Mouse (Mus musculus): Measurements from ENCODE around the gene Nf1.

The Nf1 gene

DNA sequence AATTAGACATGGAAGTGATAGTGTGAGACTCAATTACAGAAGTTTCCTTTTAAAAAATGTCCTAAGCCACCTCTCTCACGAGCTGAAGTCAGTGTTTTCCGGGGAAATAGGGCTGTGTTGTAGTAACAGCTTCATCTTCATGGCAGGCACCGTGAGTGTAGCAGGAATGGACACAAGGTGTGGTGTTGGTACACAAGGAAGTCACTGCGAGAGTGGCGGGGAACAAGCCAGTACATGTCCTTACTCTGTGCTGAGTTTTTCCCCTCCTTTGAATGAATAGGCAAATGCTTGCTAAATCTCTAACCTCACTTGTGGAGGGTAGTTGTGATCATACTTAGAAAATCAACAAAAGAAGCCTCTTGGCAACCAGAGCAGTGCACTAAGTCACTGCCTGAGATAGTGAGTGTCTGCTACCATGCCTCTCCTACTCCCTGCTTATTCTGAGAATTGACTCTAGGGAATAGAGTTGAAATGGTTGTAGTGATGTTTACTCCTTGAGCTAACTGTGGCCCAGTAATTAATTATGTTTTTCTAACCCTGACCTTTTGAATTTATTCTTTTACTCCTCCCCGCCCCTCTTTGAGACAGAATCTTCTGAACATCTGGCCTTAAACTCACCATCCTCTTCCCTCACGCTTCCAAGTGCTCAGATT, 144.5 kb downstream of the Nf1 start:
- DNase-seq = no peak

DNA sequence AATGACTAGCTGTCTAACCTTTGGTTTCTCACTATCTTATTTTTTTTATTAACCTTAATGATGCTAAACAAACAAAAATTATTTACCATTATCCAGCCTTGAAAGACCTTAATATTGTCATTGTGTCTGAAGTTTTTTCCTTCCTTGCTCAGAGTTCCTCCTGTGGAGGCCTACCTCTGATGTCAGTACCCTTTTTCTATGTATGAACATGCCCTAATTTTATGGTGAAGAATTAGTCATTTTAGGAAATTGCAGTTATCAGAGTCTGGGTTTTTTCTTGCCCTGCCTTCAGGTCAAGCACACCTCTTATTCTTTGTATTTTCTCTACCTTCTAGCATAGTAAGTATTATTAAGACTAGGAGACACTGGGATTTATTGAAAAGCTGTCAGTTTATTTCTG, 145.2 kb downstream of the Nf1 start:
- no peak for DNase-seq

DNA sequence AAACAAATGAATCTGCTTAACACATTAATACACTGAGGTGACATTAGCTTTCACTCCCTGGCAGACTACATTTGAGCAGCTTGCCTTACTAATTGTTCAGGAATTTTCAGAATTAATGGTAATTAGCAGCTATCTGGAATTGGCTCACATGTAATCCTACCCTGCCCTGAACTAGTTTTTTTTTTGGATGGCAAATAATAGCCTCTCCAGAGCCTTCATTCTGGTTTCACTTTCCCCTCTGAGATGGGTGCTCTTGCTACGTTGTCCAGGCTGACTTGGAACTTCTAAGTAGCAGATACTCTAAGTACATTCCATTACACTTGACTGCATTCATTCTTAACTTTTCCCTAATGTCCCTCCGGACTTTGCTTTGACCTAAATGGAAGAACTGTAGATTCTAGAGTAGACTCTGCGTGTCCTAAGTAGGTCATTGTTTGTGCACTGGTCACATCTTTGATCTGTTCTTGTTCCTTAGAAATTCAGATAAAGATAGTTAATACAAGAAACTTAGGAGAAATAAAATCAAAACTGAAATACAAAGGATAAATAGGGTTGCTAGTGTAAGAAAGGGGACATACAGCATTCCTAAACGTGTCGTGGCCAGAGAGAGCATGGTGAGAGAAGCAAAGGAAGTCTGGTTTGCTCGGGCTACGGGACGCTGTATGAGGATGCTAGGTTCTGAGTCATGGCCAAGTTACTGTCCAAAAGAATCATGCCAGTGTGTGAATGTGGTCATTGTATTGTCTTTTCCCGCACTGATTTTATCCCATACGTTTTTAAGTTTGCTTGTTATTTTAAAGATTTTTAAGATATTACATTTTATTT, 155.7 kb downstream of the Nf1 start:
- no peak for DNase-seq

DNA sequence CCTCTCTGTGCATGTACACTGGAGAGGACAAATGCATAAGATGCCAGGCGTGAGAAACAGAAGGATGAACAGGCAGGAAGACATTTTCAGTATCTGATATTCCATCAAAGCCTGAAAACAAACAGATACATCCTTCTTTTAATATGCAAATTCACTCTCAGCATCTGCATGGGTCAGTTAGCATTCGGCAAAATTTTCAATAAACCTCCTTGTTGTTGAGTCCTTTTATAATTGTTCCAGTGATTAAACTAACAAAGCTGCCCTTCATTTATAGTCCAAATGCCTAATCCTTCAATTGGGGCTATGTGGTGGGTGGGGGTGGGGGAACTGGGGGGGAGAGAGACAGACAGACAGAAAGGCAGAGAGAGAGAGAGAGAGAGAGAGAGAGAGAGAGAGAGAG, 163.4 kb downstream of the Nf1 start:
- DNase-seq = no peak

DNA sequence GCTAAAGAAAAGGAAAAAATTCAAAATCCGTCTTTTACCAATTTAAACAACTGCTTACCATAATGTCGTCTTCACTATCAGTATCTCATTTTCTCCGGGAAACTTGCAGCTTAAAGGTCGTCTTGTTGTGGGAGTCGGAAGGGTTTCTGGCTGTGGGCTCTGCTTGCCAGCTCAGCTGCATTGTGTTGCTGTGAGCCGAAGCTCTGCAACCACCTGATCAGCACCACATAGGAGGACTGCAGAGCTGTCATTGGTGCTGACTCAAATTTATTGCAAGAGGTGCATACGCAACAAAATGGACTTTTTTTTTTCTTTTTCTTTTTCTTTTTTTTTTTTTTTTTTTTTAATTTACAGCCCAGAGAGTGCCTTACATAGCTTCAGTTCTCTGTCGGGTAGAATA, 164.4 kb downstream of the Nf1 start, which contains the start of gene Omg:
Gene Omg, minus strand, starts transcription at position 240 of the 400 bp plus-strand sequence.
- DNase-seq = no peak

DNA sequence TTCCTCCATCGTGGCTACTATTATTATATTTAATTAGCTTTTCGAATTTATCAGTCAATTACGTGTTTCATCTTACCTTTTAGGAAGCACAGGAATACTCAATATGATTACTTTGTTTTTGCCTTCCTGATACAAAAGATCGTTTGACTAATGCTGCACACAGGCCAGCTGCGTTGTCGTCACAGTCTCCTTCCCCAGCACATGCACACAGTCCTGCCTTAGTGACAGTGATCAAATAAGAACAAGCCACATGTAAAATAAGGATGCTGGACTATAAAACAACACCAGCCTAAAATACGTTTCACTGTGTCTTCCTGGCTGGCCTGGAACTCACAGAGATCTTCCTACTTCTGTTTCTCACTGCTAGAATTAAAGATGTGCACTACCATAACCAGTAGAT, 165.0 kb downstream of the Nf1 start:
- DNase-seq = no peak

DNA sequence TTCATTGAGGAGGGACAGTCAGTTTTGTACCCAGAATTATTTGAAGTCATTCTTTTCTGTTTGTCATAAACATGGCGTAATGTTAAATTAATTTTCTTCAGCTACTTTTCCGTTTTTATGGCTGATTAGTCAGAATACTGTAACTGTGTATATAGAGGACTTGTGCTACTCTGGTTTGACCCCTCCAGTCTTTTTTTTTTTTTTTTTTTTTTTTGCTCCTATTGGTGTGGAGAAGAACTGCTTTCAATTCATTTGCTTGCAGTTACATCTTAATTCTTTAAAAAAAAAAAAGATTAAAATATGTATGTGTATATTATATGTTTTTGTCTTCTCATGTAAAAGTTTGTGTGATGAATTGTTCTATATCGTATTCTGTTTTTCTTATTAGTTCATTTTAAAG, 172.5 kb downstream of the Nf1 start:
- no peak for DNase-seq

DNA sequence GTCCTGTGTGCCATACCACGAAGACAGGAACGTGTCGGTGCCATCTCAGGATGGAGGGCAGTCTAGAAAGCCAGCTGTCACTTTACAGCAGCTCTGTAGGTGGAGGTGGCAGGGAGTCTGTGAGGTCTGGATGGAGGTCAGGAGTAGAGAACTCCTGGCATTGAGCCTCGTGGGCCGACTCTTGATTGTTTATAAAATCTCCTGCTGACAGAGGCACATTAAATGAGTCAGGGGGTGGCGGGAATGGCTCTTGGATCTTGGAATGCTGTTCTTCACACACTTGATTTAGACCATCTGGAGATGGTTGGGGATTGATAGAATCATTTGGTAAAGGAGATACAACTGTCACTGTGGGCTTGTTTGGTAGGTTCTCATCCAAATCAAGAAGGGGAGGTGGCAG, 175.8 kb downstream of the Nf1 start:
- DNase-seq = no peak

DNA sequence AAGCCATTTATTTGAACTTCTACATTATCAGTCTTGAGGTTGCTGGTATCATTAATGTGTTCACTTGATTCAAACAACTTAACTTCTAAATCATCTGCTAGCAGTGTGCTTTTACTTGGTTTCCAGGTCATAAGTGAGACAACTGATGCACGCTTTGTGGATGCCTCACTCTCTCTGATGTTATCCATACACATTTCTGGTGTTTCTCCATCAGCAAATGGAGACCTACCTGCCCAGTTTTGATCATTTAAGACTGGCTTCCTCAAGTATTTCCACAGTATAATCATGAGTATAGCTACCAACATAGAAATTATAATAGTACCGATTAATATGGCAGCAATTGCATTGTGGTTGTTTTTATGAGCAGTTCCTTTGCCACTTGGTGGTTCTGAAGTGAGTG, 176.3 kb downstream of the Nf1 start:
- no peak for DNase-seq

DNA sequence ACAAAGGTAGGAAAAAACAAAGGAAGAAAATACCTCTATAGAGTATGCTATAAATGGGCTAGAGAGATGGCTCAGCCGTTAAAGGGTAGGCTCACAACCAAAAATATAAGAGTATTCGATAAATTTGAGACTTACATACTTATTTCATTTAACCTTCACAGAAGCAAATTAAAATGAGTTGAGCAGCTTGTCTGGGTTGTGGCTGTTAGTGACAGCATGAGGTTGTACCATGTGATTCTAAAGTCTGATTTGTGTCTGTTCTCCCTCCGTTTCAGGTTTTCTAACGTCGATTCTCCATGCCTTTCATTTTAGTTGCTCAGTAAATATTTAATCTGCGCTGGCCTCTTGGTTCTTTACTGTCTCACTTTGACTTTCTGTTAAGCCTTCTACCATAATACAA, 179.8 kb downstream of the Nf1 start:
- DNase-seq = no peak

DNA sequence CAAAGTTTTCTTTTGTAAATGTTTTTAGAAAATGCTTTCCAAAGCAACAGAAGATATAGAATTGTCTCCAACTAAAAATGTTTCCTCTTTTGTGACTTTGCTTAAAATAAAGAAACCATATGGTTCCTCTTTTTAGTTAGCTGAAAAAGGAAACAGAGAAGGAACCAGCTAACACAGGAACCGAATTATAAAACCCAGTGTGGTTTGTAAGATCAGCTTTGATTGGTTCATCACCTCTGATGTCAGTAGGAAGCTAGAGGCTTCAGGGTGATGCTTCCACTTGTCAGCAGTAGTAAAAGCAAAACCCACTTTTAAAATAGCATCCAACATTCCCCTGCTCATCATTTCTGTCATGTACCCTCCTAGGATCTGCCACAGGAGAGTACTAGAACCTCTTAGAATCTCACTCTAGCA, 180.4 kb downstream of the Nf1 start:
- DNase-seq = no peak

DNA sequence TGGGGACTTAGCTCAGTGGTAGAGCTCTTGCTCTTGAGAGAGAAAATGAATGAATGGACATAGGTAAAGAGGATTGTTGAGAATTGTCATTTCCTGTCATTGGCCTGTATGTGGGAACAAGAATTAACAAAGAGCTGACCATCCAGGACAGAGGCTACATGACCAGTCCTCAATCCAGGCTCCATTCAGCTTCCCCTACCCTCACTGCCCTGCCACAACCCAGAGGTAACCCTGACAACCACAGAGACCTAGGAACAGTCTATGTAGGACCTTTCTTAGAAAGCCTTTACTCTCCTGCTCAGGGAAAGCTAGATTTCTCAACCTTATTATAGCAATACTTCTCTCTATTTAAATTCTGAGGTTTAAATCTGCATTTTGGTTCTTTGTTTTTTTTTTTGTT, 181.3 kb downstream of the Nf1 start:
- no peak for DNase-seq

DNA sequence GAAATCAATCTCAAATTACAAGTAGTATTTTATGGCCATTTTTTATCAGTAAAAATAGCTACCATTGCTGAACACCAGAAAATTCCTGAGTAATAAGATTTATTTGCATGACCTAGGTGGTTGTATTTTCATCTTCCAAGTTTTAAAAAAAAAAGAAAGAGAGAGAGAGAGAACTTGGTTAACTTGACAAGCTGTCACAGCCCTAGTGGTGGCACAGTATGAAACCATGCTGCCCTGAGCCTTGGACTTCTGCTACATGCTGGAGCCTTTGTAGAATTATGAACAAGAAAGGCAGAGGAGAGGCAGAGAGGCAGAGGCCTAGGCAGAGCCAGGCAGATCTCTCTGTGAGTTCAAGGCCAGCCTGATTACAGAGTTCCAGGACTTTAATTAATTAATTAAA, 182.4 kb downstream of the Nf1 start:
- no peak for DNase-seq

DNA sequence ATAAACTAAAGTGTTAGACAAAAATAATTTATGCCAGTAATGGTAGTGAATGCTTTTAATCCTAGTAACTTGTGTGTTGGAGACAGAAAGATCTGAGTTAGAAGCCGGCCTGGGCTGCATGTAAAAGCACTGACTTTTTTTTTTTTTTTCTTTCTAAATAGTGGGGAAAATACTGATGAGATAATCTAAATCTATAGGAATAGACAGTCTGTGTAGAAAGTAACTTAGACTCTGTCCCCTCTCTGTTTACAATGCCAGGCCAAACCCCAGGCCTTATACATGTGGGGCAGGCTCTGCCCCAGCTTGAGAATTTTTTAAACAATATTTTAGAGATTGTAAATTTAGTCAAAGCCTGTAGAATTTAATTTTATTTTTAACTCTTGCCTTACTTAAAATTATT, 183.5 kb downstream of the Nf1 start:
- DNase-seq = no peak

DNA sequence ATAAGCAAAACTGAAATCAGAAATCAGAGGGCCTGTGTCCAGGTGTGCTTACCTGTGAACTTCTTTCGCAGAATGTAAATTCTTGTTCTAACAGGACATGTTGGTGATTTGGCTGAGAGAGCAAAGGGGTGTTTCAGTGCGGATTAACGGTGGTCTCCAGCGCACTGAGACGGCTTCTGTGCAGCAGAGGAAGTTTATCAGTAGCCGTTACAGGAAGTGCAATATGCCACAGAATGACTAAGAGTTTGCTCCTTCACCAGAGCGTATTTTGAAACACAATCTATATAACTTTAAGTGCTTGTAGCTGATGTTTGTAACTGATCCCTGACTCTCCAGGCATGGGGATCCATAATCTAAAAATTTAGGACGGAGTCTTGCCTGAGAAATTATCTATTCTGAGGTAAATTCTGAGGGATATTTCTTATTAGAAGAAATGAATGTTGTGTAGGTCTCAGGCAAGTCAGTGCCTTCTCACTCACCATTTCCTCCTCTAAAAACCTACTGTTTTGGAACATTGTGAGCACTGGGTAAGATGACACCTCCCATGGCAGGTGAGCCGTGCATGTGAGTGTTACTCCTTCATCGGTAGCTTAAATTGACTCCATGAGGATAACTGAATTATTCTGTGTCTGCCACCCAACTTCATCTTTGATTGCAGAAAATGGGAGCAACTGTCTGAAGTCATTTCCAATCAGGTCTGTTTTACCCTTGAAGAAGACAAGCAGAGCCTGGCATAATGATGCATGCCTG, 184.2 kb downstream of the Nf1 start, which contains the start of gene Evi2b:
Gene Evi2b, minus strand, starts transcription at position 203 of the 750 bp plus-strand sequence.
- peak; percentile 29 for DNase-seq

DNA sequence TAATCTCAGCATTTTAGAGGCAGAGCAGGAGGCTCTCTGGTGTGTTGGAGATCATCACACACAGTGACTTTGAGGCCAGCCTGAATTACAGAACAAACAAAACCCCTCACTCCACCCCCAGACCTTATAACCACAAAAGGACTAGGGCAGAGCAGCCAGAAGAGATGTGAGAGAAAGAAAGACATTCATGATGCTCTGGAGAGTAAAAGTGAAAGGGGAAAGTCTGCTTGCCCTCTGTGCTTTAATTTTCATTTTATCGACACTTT, 184.8 kb downstream of the Nf1 start:
- no peak for DNase-seq

DNA sequence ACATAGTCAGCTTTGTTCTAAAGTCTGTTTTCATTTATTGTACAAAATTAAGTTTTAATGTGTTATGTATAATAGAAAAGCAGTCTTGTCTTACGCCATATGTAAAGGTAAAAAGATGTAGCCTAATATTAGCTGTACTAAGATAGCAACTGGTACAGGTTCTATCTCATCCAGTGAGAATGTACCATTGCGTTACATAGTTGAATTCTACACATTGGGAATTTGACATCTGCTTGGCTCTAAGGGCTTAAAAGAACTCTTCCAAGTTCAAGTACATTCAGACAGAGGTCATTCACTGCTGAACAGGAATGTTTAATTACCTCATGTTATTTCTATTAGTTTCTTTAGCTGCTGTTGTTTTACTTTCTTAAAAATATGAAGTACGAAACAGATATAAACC, 187.1 kb downstream of the Nf1 start:
- no peak for DNase-seq

DNA sequence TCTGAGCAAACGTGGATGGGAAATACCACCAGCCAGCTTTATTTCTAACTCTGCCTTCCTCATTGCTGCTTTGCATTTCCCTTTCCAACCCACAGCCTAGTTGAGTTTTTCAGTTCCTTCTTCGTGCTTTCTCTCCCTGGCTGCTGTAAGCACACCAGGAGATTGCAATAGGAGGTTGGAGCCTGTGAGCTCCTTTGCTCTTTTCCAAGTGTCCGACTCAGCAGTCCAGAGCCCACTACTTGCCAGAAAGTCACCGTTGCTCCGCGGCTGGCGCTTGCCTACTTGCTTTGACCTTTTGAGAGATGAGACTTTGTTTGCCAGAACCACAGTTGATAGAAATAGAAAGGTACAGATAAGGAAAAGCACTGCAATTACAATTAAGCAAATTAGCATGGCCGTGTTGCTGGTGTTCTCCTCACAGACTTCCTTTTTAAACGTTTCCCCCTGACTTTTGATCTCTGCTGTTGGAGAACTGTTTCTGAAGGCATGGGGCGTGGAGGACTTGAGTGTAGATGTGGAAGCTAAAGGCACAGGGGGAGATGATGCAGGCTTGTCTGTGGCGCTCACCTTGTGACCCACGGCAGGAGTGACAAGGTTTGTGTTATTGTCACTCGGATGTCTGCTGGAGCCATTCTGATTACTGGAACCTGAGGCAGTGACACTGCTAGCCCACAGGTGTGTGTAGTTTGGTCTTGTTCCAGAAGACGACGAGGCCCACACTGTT, 187.7 kb downstream of the Nf1 start:
- no peak for DNase-seq

DNA sequence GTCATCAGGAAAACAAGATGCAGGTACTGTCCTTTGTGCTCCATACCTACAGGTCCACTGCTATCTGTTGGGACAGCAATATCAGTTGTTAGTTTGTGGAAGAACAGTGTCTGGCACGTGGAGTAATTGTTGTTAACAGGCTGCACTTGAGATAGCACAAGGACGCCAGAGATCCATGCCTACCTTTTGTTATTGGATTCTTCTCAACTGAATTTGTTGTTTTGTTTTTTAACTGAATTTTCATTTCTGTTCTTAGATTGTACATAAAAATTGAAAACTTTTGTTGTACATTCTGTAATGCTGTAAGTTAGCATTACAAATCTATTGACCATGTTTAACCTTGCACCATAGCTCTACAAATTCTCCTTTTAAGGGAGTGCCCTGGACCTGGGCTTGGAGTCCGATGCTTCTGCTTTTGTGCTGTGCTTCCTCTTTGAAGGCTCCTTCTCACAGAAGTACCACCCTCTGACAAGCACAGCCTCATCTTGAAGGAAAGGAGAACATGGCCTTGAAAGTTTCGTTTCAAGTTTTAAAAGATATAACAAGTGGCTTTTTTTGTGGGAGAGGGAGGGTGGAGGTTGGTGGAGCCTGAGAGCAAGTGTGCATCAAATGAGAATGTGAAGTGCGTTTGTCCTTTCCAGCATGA, 188.4 kb downstream of the Nf1 start:
- no peak for DNase-seq

DNA sequence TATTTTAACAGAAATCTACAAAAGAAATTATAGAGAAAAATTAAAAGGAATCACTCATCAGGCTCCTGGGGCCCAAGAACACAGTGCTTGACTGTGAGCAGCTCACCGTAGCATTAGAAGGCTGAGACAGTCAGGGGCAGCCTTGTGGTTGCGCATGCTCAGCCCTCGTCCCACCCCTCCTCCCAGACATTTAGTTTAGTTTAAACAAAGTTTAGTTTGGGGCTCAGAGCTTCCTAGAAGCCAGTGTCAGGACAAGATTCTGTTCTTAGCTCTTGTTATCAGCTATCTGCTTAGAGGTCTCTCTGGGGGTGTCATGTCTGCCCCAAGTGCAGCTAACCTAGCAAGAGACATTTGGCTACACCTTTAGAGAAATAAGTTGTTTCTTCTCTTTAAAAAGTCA, 189.1 kb downstream of the Nf1 start:
- DNase-seq = no peak

DNA sequence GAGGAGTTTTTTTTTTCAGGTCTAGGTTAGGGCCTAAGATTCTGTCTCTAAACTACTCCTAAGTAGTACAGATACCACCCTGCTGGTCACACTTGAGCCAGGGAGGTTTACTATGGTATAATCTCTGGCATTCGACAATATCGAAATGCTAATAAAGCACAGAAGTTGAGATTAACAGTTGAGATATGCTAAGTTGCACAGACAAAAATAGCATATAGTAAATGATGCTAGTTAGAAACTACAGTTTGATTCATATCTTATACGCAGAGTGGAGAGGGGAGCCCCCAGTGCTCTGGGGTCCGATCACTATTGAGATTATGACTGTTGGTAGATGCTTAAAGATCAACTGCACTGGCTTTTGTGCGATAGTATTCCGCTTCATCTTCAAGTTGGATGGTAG, 189.7 kb downstream of the Nf1 start:
- no peak for DNase-seq

DNA sequence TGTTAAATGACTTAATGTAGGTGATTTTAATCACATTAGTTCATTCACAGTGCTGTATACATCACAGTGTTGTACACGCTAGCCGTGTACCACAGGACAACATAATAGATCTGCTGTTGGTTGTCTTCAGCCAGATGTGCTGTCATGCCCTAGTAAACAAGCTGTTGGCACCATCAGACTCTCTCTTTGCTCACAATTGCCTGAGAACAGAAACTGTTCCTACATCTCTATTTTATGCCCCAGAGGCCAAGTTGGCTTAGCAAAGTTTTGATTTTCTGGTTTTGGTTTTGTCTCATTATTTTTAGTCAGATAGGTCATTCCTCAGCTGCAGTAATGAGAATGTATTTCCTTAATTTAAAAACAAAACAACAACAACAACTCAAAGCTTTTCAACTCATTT, 190.2 kb downstream of the Nf1 start:
- no peak for DNase-seq

DNA sequence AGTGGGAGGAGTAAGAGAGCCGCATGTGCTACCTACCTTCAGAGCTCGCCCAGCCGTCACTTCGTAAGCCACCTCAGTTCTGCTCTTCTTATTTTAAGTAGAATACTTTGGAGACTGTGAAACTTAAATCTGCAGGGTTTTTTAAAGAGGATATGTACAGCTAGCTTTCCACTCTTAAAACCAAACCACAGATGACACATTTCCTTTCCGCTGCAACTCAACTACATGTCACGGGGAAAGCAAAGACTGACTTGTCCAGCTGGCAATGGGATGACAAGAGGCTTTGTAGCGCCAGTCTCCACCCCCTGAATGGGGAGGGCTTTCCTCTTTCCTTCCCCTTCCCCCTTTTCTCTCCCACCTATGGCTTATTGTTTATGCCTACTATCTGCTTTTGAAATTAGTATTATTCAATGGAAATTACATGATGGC, 190.9 kb downstream of the Nf1 start, which contains the start of the genes Evi2 and Evi2a:
Gene Evi2, minus strand, starts transcription at position 257 of the 429 bp plus-strand sequence.
Gene Evi2a, minus strand, starts transcription at position 277 of the 429 bp plus-strand sequence.
- peak; percentile 14 for DNase-seq

Measured in liver (tissue).